Mouse (Mus musculus) stomach, embryonic 16.5 days (tissue): Measurements from ENCODE around the gene Fam186a. TPM values are rescaled to one million over a fixed set of nuclear protein-coding genes. Genes with fewer than 3 reads are reported as not detected.

Experiments
- ATAC-seq: fragments of 200-750 bp; cut with Nextera tagmentation; 2 replicates; pipeline ENCODE4 v1.8.0; 2017; ENCODE audit warnings: moderate number of reproducible peaks, moderate TSS enrichment; ENCODE audit not compliant: insufficient read depth, low FRiP score
- H3K27ac ChIP-seq: fragments of 300-500 bp; sonication (generic); 2 replicates; pipeline ENCODE4 v1.5.1; 2014; ENCODE audit warnings: low read length
- H3K27me3 ChIP-seq: fragments of 300-500 bp; sonication (generic); 2 replicates; pipeline ENCODE4 v1.6.1; 2014; ENCODE audit warnings: low read length, control low read depth, mixed read lengths; ENCODE audit not compliant: control insufficient read depth, insufficient read depth
- H3K36me3 ChIP-seq: fragments of 300-500 bp; sonication (generic); 2 replicates; pipeline ENCODE4 v1.6.1; 2014; ENCODE audit warnings: low read length; ENCODE audit not compliant: control insufficient read depth, insufficient read depth
- H3K4me1 ChIP-seq: fragments of 300-500 bp; sonication (generic); 2 replicates; pipeline ENCODE4 v1.6.1; 2014; ENCODE audit warnings: low read length, control low read depth, mixed read lengths; ENCODE audit not compliant: control insufficient read depth, insufficient read depth
- H3K4me2 ChIP-seq: fragments of 300-500 bp; sonication (generic); 2 replicates; pipeline ENCODE4 v1.6.1; 2014; ENCODE audit warnings: low read depth, low read length, mixed read lengths
- H3K4me3 ChIP-seq: fragments of 300-500 bp; sonication (generic); replicated peaks from 2 replicates; pipeline ENCODE4 v1.5.1; 2014; ENCODE audit warnings: mild to moderate bottlenecking, low read length
- H3K9ac ChIP-seq: fragments of 300-500 bp; sonication (generic); 2 replicates; pipeline ENCODE4 v1.6.1; 2014; ENCODE audit warnings: low read length
- H3K9me3 ChIP-seq: fragments of 300-500 bp; sonication (generic); replicated peaks from 2 replicates; pipeline ENCODE4 v1.6.1; 2016; ENCODE audit warnings: low read length, control low read depth; ENCODE audit not compliant: control insufficient read depth
- WGBS: fragments of 180-500 bp; shearing (Covaris S2); extraction: QIAGEN DNeasy Blood & Tissue Kit; methylation state at CpG from one replicate; pipeline ENCODE4 v1.1.7; 2014; 5-methylcytosine and 5-hydroxymethylcytosine counted together
- polyA plus RNA-seq: library from polyadenylated mRNA; unstranded; fragments of >200 nt; fragmentation: Nextera tagmentation; extraction: Ambion mirVana; gene quantifications from 2 replicates; pipeline ENCODE4 v1.2.1, GENCODE M21; 2015

Gene Fam186a
- polyA plus RNA-seq, 1 experiment from 2014 or later: not detected

- Histone ChIP-seq H3K9me3 (0 out of 2 replicates have a peak, but pooled peaks cover 2% of the 10 kb centered on the region), H3K4me3 (no peak overlapping the region), H3K9ac (no peak overlapping the region), H3K4me2 (no peak overlapping the region), H3K4me1 (no peaks in the 10 kb centered on the region), H3K27me3 (no peaks in the 10 kb centered on the region), H3K27ac (no peak overlapping the region), H3K36me3 (no peaks in the 10 kb centered on the region)
- ATAC-seq: no peak
- WGBS: 38% methylated on average over 2 of the region's 2 CpGs
Measured at GRCm38 (mm10) chr15:99940426-99940825, 26.4 kb downstream of the Fam186a start.

- 80% methylated on average over 8 of the region's 8 CpGs for WGBS
- no peak for ATAC-seq
- H3K27me3 ChIP-seq: no peaks in the 10 kb centered on the region
- H3K4me1 ChIP-seq: no peaks in the 10 kb centered on the region
- no peak overlapping the region for H3K4me2 ChIP-seq
- H3K36me3 ChIP-seq: no peaks in the 10 kb centered on the region
- no peaks in the 10 kb centered on the region for H3K9me3 ChIP-seq
- H3K4me3 ChIP-seq: no peak overlapping the region
- H3K9ac ChIP-seq: no peak overlapping the region
- H3K27ac ChIP-seq: no peak overlapping the region
Measured at GRCm38 (mm10) chr15:99937841-99938240, 29.0 kb downstream of the Fam186a start.

GRCm38 (mm10) chr15:99936659-99937058 lies 30.2 kb downstream of the Fam186a start:
- no peak for ATAC-seq
- H3K4me1 ChIP-seq: no peaks in the 10 kb centered on the region
- no peaks in the 10 kb centered on the region for H3K36me3 ChIP-seq
- 90% methylated on average over 3 of the region's 3 CpGs for WGBS
- H3K27ac ChIP-seq: no peak overlapping the region
- H3K9me3 ChIP-seq: no peaks in the 10 kb centered on the region
- no peak overlapping the region for H3K9ac ChIP-seq
- no peaks in the 10 kb centered on the region for H3K27me3 ChIP-seq
- H3K4me2 ChIP-seq: no peak overlapping the region
- no peak overlapping the region for H3K4me3 ChIP-seq

- no peak overlapping the region for H3K9ac ChIP-seq
- no peak overlapping the region for H3K4me2 ChIP-seq
- H3K9me3 ChIP-seq: no peaks in the 10 kb centered on the region
- H3K4me1 ChIP-seq: no peaks in the 10 kb centered on the region
- ATAC-seq: no peak
- H3K36me3 ChIP-seq: no peaks in the 10 kb centered on the region
- WGBS: 38% methylated on average over 1 of the region's 1 CpGs
- H3K27ac ChIP-seq: no peak overlapping the region
- H3K4me3 ChIP-seq: no peak overlapping the region
- no peaks in the 10 kb centered on the region for H3K27me3 ChIP-seq
Measured at GRCm38 (mm10) chr15:99934501-99934900, 32.4 kb downstream of the Fam186a start.

- no peak for ATAC-seq
- no peak overlapping the region for H3K27ac ChIP-seq
- WGBS: 72% methylated on average over 8 of the region's 8 CpGs
- no peaks in the 10 kb centered on the region for H3K4me1 ChIP-seq
- no peaks in the 10 kb centered on the region for H3K9me3 ChIP-seq
- no peak overlapping the region for H3K4me2 ChIP-seq
- no peak overlapping the region for H3K9ac ChIP-seq
- H3K36me3 ChIP-seq: no peaks in the 10 kb centered on the region
- H3K27me3 ChIP-seq: no peaks in the 10 kb centered on the region
- H3K4me3 ChIP-seq: no peak overlapping the region
Measured at GRCm38 (mm10) chr15:99931231-99931630, 35.6 kb downstream of the Fam186a start.

- H3K27ac ChIP-seq: no peak overlapping the region
- no peaks in the 10 kb centered on the region for H3K36me3 ChIP-seq
- no peak overlapping the region for H3K9ac ChIP-seq
- 82% methylated on average over 15 of the region's 15 CpGs for WGBS
- no peak for ATAC-seq
- H3K9me3 ChIP-seq: no peaks in the 10 kb centered on the region
- H3K27me3 ChIP-seq: no peaks in the 10 kb centered on the region
- no peak overlapping the region for H3K4me3 ChIP-seq
- H3K4me2 ChIP-seq: no peak overlapping the region
- H3K4me1 ChIP-seq: no peaks in the 10 kb centered on the region
Measured at GRCm38 (mm10) chr15:99919601-99920158, 47.2 kb downstream of the Fam186a start.

- Histone ChIP-seq H3K4me1 (no peaks in the 10 kb centered on the region), H3K4me3 (no peak overlapping the region), H3K27ac (no peak overlapping the region), H3K9ac (no peak overlapping the region), H3K36me3 (no peaks in the 10 kb centered on the region), H3K4me2 (no peak overlapping the region), H3K27me3 (no peaks in the 10 kb centered on the region), H3K9me3 (no peaks in the 10 kb centered on the region)
- WGBS: 57% methylated on average over 3 of the region's 3 CpGs
- peak; percentile 83; the same call in 1 of the 2 replicates for ATAC-seq
Measured at GRCm38 (mm10) chr15:99917264-99917663, 49.6 kb downstream of the Fam186a start.

- no peaks in the 10 kb centered on the region for H3K9me3 ChIP-seq
- ATAC-seq: no peak
- no peak overlapping the region for H3K27ac ChIP-seq
- no peak overlapping the region for H3K4me3 ChIP-seq
- no peaks in the 10 kb centered on the region for H3K27me3 ChIP-seq
- H3K4me2 ChIP-seq: no peak overlapping the region
- no peaks in the 10 kb centered on the region for H3K36me3 ChIP-seq
- H3K4me1 ChIP-seq: no peaks in the 10 kb centered on the region
- peak overlapping the region; percentile 54; the same call in 1 of the 2 replicates for H3K9ac ChIP-seq
- WGBS: 49% methylated on average over 5 of the region's 5 CpGs
Measured at GRCm38 (mm10) chr15:99914613-99915012, 52.2 kb downstream of the Fam186a start.

GRCm38 (mm10) chr15:99911785-99912184 lies 55.1 kb downstream of the Fam186a start:
- no peaks in the 10 kb centered on the region for H3K36me3 ChIP-seq
- ATAC-seq: no peak
- H3K9me3 ChIP-seq: no peaks in the 10 kb centered on the region
- no peaks in the 10 kb centered on the region for H3K4me1 ChIP-seq
- no peak overlapping the region for H3K9ac ChIP-seq
- H3K27me3 ChIP-seq: no peaks in the 10 kb centered on the region
- H3K27ac ChIP-seq: no peak overlapping the region
- no peak overlapping the region for H3K4me3 ChIP-seq
- WGBS: 68% methylated on average over 4 of the region's 4 CpGs
- H3K4me2 ChIP-seq: no peak overlapping the region
